ENCODE assay signal across 32 mouse cellular contexts in genomic region chr14:40740541-40740940, GRCm38 (mm10).
"Had no signal": no experiment of that assay in that cellular context is flagged by ENCODE, and none has a peak within 500 bp of the region (broad histone marks: within the 10 kb centered on the region; RNA-seq: fewer than 3 reads in every experiment).

No protein-coding gene starts in this region.

- ATAC-seq: liver, embryonic 12.5 days; liver, postnatal 0 days; lung, postnatal 0 days; midbrain, embryonic 13.5 days; midbrain, embryonic 15.5 days; midbrain, embryonic 16.5 days had no signal

- H3K4me1 ChIP-seq: limb, embryonic 10.5 days; limb, embryonic 12.5 days; limb, embryonic 13.5 days; limb, embryonic 15.5 days; liver, embryonic 12.5 days; liver, embryonic 13.5 days; liver, embryonic 15.5 days; lung, embryonic 15.5 days; megakaryocyte, embryonic 14.5 days; midbrain, embryonic 10.5 days; midbrain, embryonic 12.5 days; midbrain, embryonic 13.5 days; midbrain, embryonic 15.5 days; neural tube, embryonic 12.5 days had no signal

- H3K27ac ChIP-seq: limb, embryonic 10.5 days; limb, embryonic 12.5 days; limb, embryonic 13.5 days; limb, embryonic 15.5 days; liver, embryonic 12.5 days; liver, embryonic 13.5 days; liver, embryonic 14.5 days; liver, embryonic 15.5 days; lung, embryonic 15.5 days; macrophage; midbrain, embryonic 10.5 days; midbrain, embryonic 12.5 days; midbrain, embryonic 13.5 days; midbrain, embryonic 15.5 days; neural tube, embryonic 12.5 days had no signal

- H3K9ac ChIP-seq: limb, embryonic 12.5 days; limb, embryonic 13.5 days; limb, embryonic 15.5 days; liver, embryonic 12.5 days; liver, embryonic 13.5 days; liver, embryonic 14.5 days; liver, embryonic 15.5 days; liver, postnatal 0 days; lung, embryonic 14.5 days; lung, embryonic 15.5 days; midbrain, embryonic 12.5 days; midbrain, embryonic 13.5 days; midbrain, embryonic 15.5 days; neural tube, embryonic 12.5 days had no signal

- H3K36me3 ChIP-seq: limb, embryonic 10.5 days; limb, embryonic 12.5 days; limb, embryonic 13.5 days; limb, embryonic 15.5 days; liver, embryonic 12.5 days; liver, embryonic 13.5 days; liver, embryonic 15.5 days; lung, embryonic 15.5 days; midbrain, embryonic 10.5 days; midbrain, embryonic 12.5 days; midbrain, embryonic 13.5 days; midbrain, embryonic 15.5 days; neural tube, embryonic 12.5 days had no signal

- H3K4me2 ChIP-seq: limb, embryonic 12.5 days; limb, embryonic 13.5 days; limb, embryonic 15.5 days; liver, embryonic 11.5 days; liver, embryonic 12.5 days; liver, embryonic 13.5 days; liver, embryonic 15.5 days; lung, embryonic 14.5 days; lung, embryonic 15.5 days; midbrain, embryonic 11.5 days; midbrain, embryonic 12.5 days; midbrain, embryonic 13.5 days; midbrain, embryonic 15.5 days; neural tube, embryonic 12.5 days had no signal

- H3K27me3 ChIP-seq: limb, embryonic 12.5 days; limb, embryonic 13.5 days; limb, embryonic 15.5 days; liver, embryonic 12.5 days; liver, embryonic 13.5 days; liver, embryonic 15.5 days; lung, embryonic 15.5 days; megakaryocyte, embryonic 14.5 days; midbrain, embryonic 12.5 days; midbrain, embryonic 13.5 days; midbrain, embryonic 15.5 days; neural tube, embryonic 12.5 days had no signal

- DNase-seq: left cerebral cortex, postnatal 4 days; liver; liver, embryonic 13.5 days; liver, postnatal 0 days; lung, adult 18-20 months; lung, adult 2 months; lung, embryonic 14.5 days; lung, postnatal 10 days; lung, postnatal 14 days; lung, postnatal 36 days; lung, postnatal 4 days; midbrain, embryonic 14.5 days had no signal

- H3K9me3 ChIP-seq: limb, embryonic 10.5 days; limb, embryonic 12.5 days; limb, embryonic 13.5 days; limb, embryonic 15.5 days; liver, embryonic 12.5 days; liver, embryonic 13.5 days; liver, embryonic 15.5 days; lung, embryonic 15.5 days; midbrain, embryonic 10.5 days; midbrain, embryonic 12.5 days; midbrain, embryonic 13.5 days; midbrain, embryonic 15.5 days; neural tube, embryonic 12.5 days had no signal

- H3K4me3 ChIP-seq: limb, embryonic 10.5 days; limb, embryonic 12.5 days; limb, embryonic 13.5 days; limb, embryonic 15.5 days; liver, embryonic 12.5 days; liver, embryonic 13.5 days; liver, embryonic 15.5 days; lung, embryonic 15.5 days; megakaryocyte, embryonic 14.5 days; midbrain, embryonic 10.5 days; midbrain, embryonic 12.5 days; midbrain, embryonic 13.5 days; midbrain, embryonic 15.5 days; myocyte; neural tube, embryonic 12.5 days had no signal
